Mouse (Mus musculus) CH12.LX (cell line): ENCODE results near the gene Marveld1. TPM values are rescaled to one million over a fixed set of nuclear protein-coding genes. Genes with fewer than 3 reads are reported as not detected.

Source experiments
- DNase-seq: peaks from one replicate; pipeline ENCODE4 v3.0.0-alpha.2; 2013; ENCODE audit errors: extremely low read depth
- H3K27ac ChIP-seq: 2 replicates; pipeline ENCODE4 v1.5.1; 2012; ENCODE audit warnings: low read depth, mild to moderate bottlenecking, control low read depth, moderate library complexity; ENCODE audit not compliant: insufficient read depth
- H3K27me3 ChIP-seq: replicated peaks from 2 replicates; pipeline ENCODE3; 2012; ENCODE audit warnings: inconsistent platforms
- H3K36me3 ChIP-seq, 2 experiments: replicated peaks in 1 of 2; 2 replicates each; pipeline versions ENCODE3 to v1.6.1; 2012; ENCODE audit warnings: inconsistent platforms in 1 of 2, low read length in 1 of 2, mild to moderate bottlenecking in 1 of 2, mixed read lengths in 1 of 2, moderate library complexity in 1 of 2; ENCODE audit not compliant: control insufficient read depth in 1 of 2, insufficient read depth in 1 of 2
- H3K4me1 ChIP-seq, 2 experiments: 2 replicates each; pipeline ENCODE4 v1.6.1; 2012; ENCODE audit warnings: inconsistent platforms in 1 of 2, moderate library complexity in 1 of 2; ENCODE audit not compliant: insufficient read depth in 2 of 2, control insufficient read depth in 1 of 2
- H3K4me2 ChIP-seq: 2 replicates; pipeline ENCODE4 v1.6.1; 2012; ENCODE audit warnings: low read depth, mild to moderate bottlenecking, control low read depth; ENCODE audit not compliant: poor library complexity, insufficient read depth, severe bottlenecking
- H3K4me3 ChIP-seq, 3 experiments: fragments of 150-350 bp in 1 of 3; sonication (generic) in 1 of 3; replicated peaks in 1 of 3; 2 replicates each; pipeline versions ENCODE3 to v1.5.1; 2011 to 2012; ENCODE audit warnings: low read depth in 2 of 3, low read length in 2 of 3, mild to moderate bottlenecking in 2 of 3, moderate library complexity in 2 of 3, control low read depth in 1 of 3, improper control_type of control experiment in 1 of 3, inconsistent platforms in 1 of 3, mixed read lengths in 1 of 3; ENCODE audit not compliant: poor library complexity in 1 of 3
- H3K79me2 ChIP-seq: replicated peaks from 2 replicates; pipeline ENCODE4 v1.6.1; 2012; ENCODE audit warnings: mild to moderate bottlenecking, moderate library complexity; ENCODE audit not compliant: control insufficient read depth, poor library complexity, insufficient read depth, severe bottlenecking; ENCODE audit errors: extremely low read depth
- H3K9ac ChIP-seq: 2 replicates; pipeline ENCODE4 v1.6.1; 2012; ENCODE audit warnings: low read depth, mild to moderate bottlenecking, control low read depth, moderate library complexity; ENCODE audit not compliant: insufficient read depth
- H3K9me3 ChIP-seq: replicated peaks from 2 replicates; pipeline ENCODE3; 2012; ENCODE audit warnings: low read length, inconsistent platforms, mixed read lengths
- CHD1 ChIP-seq: IDR thresholded peaks from 2 replicates; pipeline ENCODE4 v1.6.1; 2012; ENCODE audit warnings: low read depth, low read length, improper control_type of control experiment, inconsistent platforms
- CHD2 ChIP-seq: IDR thresholded peaks from 2 replicates; pipeline ENCODE4 v1.6.1; 2011; ENCODE audit warnings: low read length, improper control_type of control experiment
- CTCF ChIP-seq, 2 experiments: IDR thresholded peaks in 1 of 2; conservative IDR thresholded peaks in 1 of 2; 2 replicates each; pipeline ENCODE4 v1.5.1; 2011 to 2012; ENCODE audit warnings: low read depth in 2 of 2, low read length in 2 of 2, improper control_type of control experiment in 1 of 2, inconsistent platforms in 1 of 2, mild to moderate bottlenecking in 1 of 2, moderate library complexity in 1 of 2
- ELF1 ChIP-seq: IDR thresholded peaks from 2 replicates; pipeline ENCODE4 v1.6.1; 2014; ENCODE audit warnings: low read depth, mild to moderate bottlenecking, inconsistent platforms, low read length, improper control_type of control experiment
- ETS1 ChIP-seq: conservative IDR thresholded peaks from 2 replicates; pipeline ENCODE4 v1.6.1; 2012; ENCODE audit warnings: low read depth, mild to moderate bottlenecking, inconsistent platforms, low read length, improper control_type of control experiment, moderate library complexity
- HCFC1 ChIP-seq: IDR thresholded peaks from 2 replicates; pipeline ENCODE4 v1.6.1; 2012; ENCODE audit warnings: low read depth, mild to moderate bottlenecking, inconsistent platforms, low read length, improper control_type of control experiment
- IRF4 ChIP-seq: IDR thresholded peaks from 2 replicates; pipeline ENCODE4 v1.6.1; 2014; ENCODE audit warnings: low read depth, mild to moderate bottlenecking, inconsistent platforms, low read length, improper control_type of control experiment
- JUN ChIP-seq: IDR thresholded peaks from 2 replicates; pipeline ENCODE4 v1.6.1; 2011; ENCODE audit warnings: low read depth, mild to moderate bottlenecking, low read length, improper control_type of control experiment, moderate library complexity; ENCODE audit not compliant: insufficient read depth
- JUND ChIP-seq: conservative IDR thresholded peaks from 2 replicates; pipeline ENCODE4 v1.6.1; 2011; ENCODE audit warnings: low read depth, low read length, improper control_type of control experiment
- KAT2A ChIP-seq: IDR thresholded peaks from 2 replicates; pipeline ENCODE4 v1.6.1; 2012; ENCODE audit warnings: low read length, improper control_type of control experiment, inconsistent platforms; ENCODE audit not compliant: insufficient replicate concordance
- MAFK ChIP-seq: IDR thresholded peaks from 2 replicates; pipeline ENCODE4 v1.6.1; 2011; ENCODE audit warnings: low read length, improper control_type of control experiment; ENCODE audit not compliant: insufficient replicate concordance
- MAX ChIP-seq: IDR thresholded peaks from 2 replicates; pipeline ENCODE4 v1.6.1; 2011; ENCODE audit warnings: low read length, improper control_type of control experiment
- MXI1 ChIP-seq: IDR thresholded peaks from 2 replicates; pipeline ENCODE4 v1.6.1; 2011; ENCODE audit warnings: mild to moderate bottlenecking, low read depth, low read length, improper control_type of control experiment
- MYC ChIP-seq: IDR thresholded peaks from 2 replicates; pipeline ENCODE4 v1.6.1; 2011; ENCODE audit warnings: low read depth, mild to moderate bottlenecking, improper control_type of control experiment, low read length
- NRF1 ChIP-seq: IDR thresholded peaks from 2 replicates; pipeline ENCODE4 v1.6.1; 2014; ENCODE audit warnings: low read depth, mild to moderate bottlenecking, inconsistent platforms, low read length, improper control_type of control experiment, moderate library complexity
- PAX5 ChIP-seq: IDR thresholded peaks from 2 replicates; pipeline ENCODE4 v1.6.1; 2012; ENCODE audit warnings: low read length, inconsistent platforms, mixed read lengths
- SMC3 ChIP-seq: IDR thresholded peaks from 2 replicates; pipeline ENCODE4 v1.6.1; 2011; ENCODE audit warnings: low read depth, low read length, improper control_type of control experiment
- TCF12 ChIP-seq: IDR thresholded peaks from 2 replicates; pipeline ENCODE4 v1.6.1; 2014; ENCODE audit warnings: low read depth, mild to moderate bottlenecking, inconsistent platforms, low read length, improper control_type of control experiment
- UBTF ChIP-seq: IDR thresholded peaks from 2 replicates; pipeline ENCODE4 v1.6.1; 2012; ENCODE audit warnings: low read depth, mild to moderate bottlenecking, inconsistent platforms, low read length, improper control_type of control experiment, moderate library complexity
- USF1 ChIP-seq: IDR thresholded peaks from 2 replicates; pipeline ENCODE4 v1.6.1; 2014; ENCODE audit warnings: low read depth, mild to moderate bottlenecking, inconsistent platforms, low read length, improper control_type of control experiment
- ZC3H11A ChIP-seq: IDR thresholded peaks from 2 replicates; pipeline ENCODE4 v1.6.1; 2012; ENCODE audit warnings: low read depth, mild to moderate bottlenecking, inconsistent platforms, low read length, improper control_type of control experiment
- ZKSCAN1 ChIP-seq: IDR thresholded peaks from 2 replicates; pipeline ENCODE4 v1.6.1; 2012; ENCODE audit warnings: low read depth, inconsistent platforms, low read length, improper control_type of control experiment, borderline replicate concordance
- dilution Hi-C: fragments of 300-500 bp; cut with MboI; formaldehyde crosslinking; loops from 2 replicates; pipeline ENCODE4 v1.14.3; 2020; ENCODE audit warnings: low sequenced_read_pairs; ENCODE audit not compliant: extremely low pct_unique_long_range_greater_than_20kb, extremely low pct_ligation_motif_present
- in situ Hi-C: fragments of 300-500 bp; cut with MboI; formaldehyde crosslinking; loops from 3 replicates; pipeline ENCODE4 v1.14.3; 2019; ENCODE audit warnings: low sequenced_read_pairs, low pct_ligation_motif_present, low pct_unique_long_range_greater_than_20kb, mixed read lengths
- polyA plus RNA-seq: library from polyadenylated mRNA; unstranded; fragments of >175 nt; gene quantifications from 2 replicates; pipeline ENCODE4 v1.2.1, GENCODE M21; 2012; ENCODE audit warnings: low read depth; ENCODE audit not compliant: insufficient read length
- total RNA-seq, 2 experiments: library from RNA; depleted of rRNA; stranded (reverse); fragments of 300-350 nt in 1 of 2; fragments of >200 nt in 1 of 2; gene quantifications; 2 replicates each; pipeline ENCODE4 v1.2.3; 2012 to 2014

The Marveld1 gene
- total and polyA plus RNA-seq, 3 experiments: 0.07 TPM; not detected in 2

DNA sequence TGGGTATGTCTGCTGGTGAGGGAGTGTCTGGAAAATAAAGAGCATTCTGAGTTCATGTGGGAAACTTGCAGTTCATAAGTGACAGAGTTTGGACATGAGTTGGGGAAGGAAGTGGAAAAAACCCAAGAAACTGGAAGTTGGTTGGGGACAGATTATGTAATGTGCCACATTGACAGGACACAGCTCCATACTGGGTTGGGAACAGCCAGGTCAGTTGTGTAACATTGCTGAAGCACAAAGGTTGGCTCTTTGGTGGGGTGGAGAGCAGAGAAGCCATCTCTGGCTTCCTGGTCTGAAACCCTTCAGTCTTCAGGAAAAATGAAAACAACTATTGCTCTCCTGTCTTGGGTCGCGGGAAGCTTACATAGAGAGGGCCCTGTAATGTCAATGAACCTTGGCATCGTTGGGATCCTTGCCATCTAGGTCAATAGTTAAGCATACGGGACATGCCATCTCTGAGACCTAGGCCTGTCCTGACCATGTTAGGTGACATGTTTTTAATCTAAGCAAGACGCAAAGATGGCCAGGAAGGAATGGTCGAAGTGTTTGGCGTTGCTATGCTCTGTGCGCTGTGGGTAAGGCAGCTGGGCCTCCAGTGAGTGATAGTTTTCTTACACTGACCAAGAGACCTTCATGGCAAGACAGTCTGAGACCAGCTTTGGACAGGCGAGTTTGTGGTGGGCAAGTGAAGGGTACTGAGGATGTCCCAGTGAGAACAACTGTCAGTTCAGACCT lies 757 bp upstream of the Marveld1 start:
- in situ Hi-C loops: no loop called here
- dilution Hi-C loops: no loop called here

DNA sequence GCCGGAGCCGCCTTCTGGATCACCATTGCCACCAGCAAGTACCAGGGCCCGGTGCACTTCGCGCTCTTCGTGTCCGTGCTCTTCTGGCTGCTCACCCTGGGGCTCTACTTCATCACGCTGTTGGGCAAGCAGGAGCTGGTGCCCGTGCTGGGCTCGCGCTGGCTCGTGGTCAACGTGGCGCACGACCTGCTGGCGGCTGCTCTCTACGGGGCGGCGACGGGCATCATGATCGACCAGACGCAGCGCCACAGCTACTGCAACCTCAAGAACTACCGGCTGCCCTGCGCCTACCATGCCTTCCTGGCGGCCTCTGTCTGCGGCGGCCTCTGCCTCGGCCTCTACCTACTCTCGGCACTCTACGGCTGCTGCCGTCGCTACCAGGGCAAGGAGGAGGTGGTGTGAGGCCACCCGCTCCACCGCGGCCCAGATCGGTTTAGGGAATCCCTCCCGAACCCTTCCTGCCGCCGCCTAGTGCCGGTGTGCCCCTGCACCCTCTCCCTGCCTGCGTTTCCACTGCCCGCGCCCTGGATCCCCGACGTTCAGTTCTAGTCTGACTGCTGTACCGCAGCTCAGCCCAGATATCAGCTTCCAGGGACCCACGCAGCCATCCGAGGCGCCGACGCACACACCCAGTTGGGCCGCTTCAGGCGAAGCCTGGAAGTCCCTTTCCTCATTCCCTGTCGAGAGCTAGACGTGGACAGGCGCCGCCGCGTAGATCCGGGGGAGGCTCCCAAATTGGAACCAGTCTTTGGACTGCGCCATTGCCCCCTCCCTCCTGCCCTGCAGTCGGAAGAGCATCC lies 769 bp downstream of the Marveld1 start:
- Histone ChIP-seq H3K27me3 (peaks cover 6% of the 10 kb centered on the region), H3K9me3 (peaks cover 11% of the 10 kb centered on the region), H3K36me3 (no peaks in the 10 kb centered on the region), H3K27ac (no peak overlapping the region), H3K79me2 (no peaks in the 10 kb centered on the region), H3K4me1 (peaks cover 7 to 14% of the 10 kb centered on the region in 2 experiments; a peak in 2 of 4 replicates), H3K9ac (no peak overlapping the region), H3K4me3 (no peak overlapping the region), H3K4me2 (no peak overlapping the region)
- TF ChIP-seq ZC3H11A: no peak
- TF ChIP-seq ETS1: no peak
- TF ChIP-seq ELF1: no peak
- no peak for TF ChIP-seq JUN
- TF ChIP-seq MYC: no peak
- TF ChIP-seq JUND: no peak
- no peak for TF ChIP-seq MAX
- no peak for TF ChIP-seq KAT2A
- TF ChIP-seq SMC3: no peak
- no peak for TF ChIP-seq NRF1
- dilution Hi-C loops (no loop called here), in situ Hi-C loops (no loop called here)
- no peak for DNase-seq

More for the DNA sequence above, 757 bp upstream of the Marveld1 start:
- no peaks in the 10 kb centered on the region for H3K79me2 ChIP-seq
- no peak overlapping the region for H3K9ac ChIP-seq
- peaks cover 11% of the 10 kb centered on the region for H3K9me3 ChIP-seq
- no peaks in the 10 kb centered on the region for H3K36me3 ChIP-seq
- no peak for DNase-seq
- no peak overlapping the region for H3K4me3 ChIP-seq
- H3K4me1 ChIP-seq: peaks cover 4 to 14% of the 10 kb centered on the region in 2 experiments; a peak in 2 of 4 replicates
- peaks cover 3% of the 10 kb centered on the region for H3K27me3 ChIP-seq
- no peak for TF ChIP-seq CHD1
- H3K27ac ChIP-seq: no peak overlapping the region
- H3K4me2 ChIP-seq: no peak overlapping the region

DNA sequence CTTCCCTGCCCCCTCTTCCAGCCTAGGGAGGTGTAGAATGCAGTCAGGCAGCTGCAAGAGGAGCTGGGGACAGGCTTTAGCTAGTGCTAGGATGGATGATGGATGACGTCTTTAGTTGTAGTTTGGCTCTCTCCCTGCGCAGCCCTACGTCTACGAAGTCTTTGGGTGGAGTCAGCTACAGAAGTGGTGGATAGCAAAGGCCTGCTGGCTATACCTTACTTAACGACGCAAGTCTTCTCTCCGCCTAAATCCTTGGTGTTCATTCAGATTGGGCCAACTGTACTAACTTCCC lies 1.3 kb downstream of the Marveld1 start:
- Histone ChIP-seq H3K4me3 (no peak overlapping the region), H3K27ac (no peak overlapping the region)

More for the DNA sequence above, 1.3 kb downstream of the Marveld1 start:
- Histone ChIP-seq H3K9me3 (peaks cover 11% of the 10 kb centered on the region), H3K4me2 (no peak overlapping the region), H3K79me2 (no peaks in the 10 kb centered on the region), H3K4me1 (peaks cover 7 to 13% of the 10 kb centered on the region in 2 experiments; a peak in 2 of 4 replicates), H3K36me3 (no peaks in the 10 kb centered on the region), H3K9ac (no peak overlapping the region), H3K27me3 (peaks cover 9% of the 10 kb centered on the region)
- DNase-seq: no peak
- dilution Hi-C loops (no loop called here), in situ Hi-C loops (no loop called here)
- TF ChIP-seq CTCF (conservative IDR thresholded peaks at IDR 0.05 in 1 of 2, IDR thresholded peaks at IDR 0.05 in 1 of 2; ENCODE audit: low read depth in 2 of 2, low read length in 2 of 2): no peak
- TF ChIP-seq ELF1: no peak
- TF ChIP-seq TCF12: no peak
- no peak for TF ChIP-seq ZKSCAN1
- no peak for TF ChIP-seq HCFC1
- no peak for TF ChIP-seq CHD2
- no peak for TF ChIP-seq SMC3
- no peak for TF ChIP-seq ZC3H11A
- no peak for TF ChIP-seq NRF1
- TF ChIP-seq PAX5: no peak
- TF ChIP-seq CHD1: no peak
- TF ChIP-seq KAT2A: no peak
- TF ChIP-seq IRF4: no peak
- no peak for TF ChIP-seq MXI1
- TF ChIP-seq JUND: no peak
- TF ChIP-seq MAFK: no peak
- TF ChIP-seq JUN: no peak
- TF ChIP-seq UBTF: no peak
- TF ChIP-seq USF1: no peak
- TF ChIP-seq MAX: no peak
